In genomic region chr5:103691624-103692530, GRCm38 (mm10) we compare ENCODE assay signal across 1 mouse cellular context.
A peak's percentile ranks its signal among the peaks of the same experiment; 100 is the strongest.
TF ChIP-seq lines count a peak whose summit lies in the region.

Aff1 (plus strand) TSS chr5:103692374.

TF ChIP-seq in CH12.LX, 34 proteins besides CTCF, POLR2A, EP300 and RAD21 (continued from another document):
- TF ChIP-seq SMC3 (IDR thresholded peaks at IDR 0.05; ENCODE audit: low read depth, low read length) (peak; percentile 2; the same call in 1 of the 2 replicates), IRF4 (IDR thresholded peaks at IDR 0.05; ENCODE audit: low read depth, low read length) (peak; percentile 27; the same call in 1 of the 2 replicates), ZNF384 (IDR thresholded peaks at IDR 0.05; ENCODE audit: low read depth, low read length) (peak; percentile 99), MYC (IDR thresholded peaks at IDR 0.05; ENCODE audit: low read depth, low read length) (peak; percentile 44), SIN3A (IDR thresholded peaks at IDR 0.05; ENCODE audit: low read length) (peak; percentile 82), GABPA (IDR thresholded peaks at IDR 0.05; ENCODE audit: insufficient replicate concordance, low read depth, low read length) (no peak), MXI1 (IDR thresholded peaks at IDR 0.05; ENCODE audit: low read depth, low read length) (peak; percentile 70), PAX5 (IDR thresholded peaks at IDR 0.05; ENCODE audit: low read length) (no peak), MAX (IDR thresholded peaks at IDR 0.05; ENCODE audit: low read length) (no peak), NELFE (IDR thresholded peaks at IDR 0.05; ENCODE audit: low read depth, low read length) (peak; percentile 66), MAZ (IDR thresholded peaks at IDR 0.05; ENCODE audit: low read depth, low read length) (peak; percentile 84), NRF1 (IDR thresholded peaks at IDR 0.05; ENCODE audit: low read depth, low read length) (no peak), UBTF (IDR thresholded peaks at IDR 0.05; ENCODE audit: low read depth, low read length) (0 out of 2 replicates have a peak, but pooled peaks have one; percentile 29), POLR2AphosphoS2 (IDR thresholded peaks at IDR 0.05; ENCODE audit: low read depth, low read length) (peak; percentile 32; the same call in 1 of the 2 replicates), TBP (conservative IDR thresholded peaks at IDR 0.05; ENCODE audit: low read depth, low read length) (no peak), JUND (conservative IDR thresholded peaks at IDR 0.05; ENCODE audit: low read depth, low read length) (no peak; the same call in 1 of the 2 replicates), JUN (IDR thresholded peaks at IDR 0.05; ENCODE audit: insufficient read depth, low read depth, low read length) (no peak), USF1 (IDR thresholded peaks at IDR 0.05; ENCODE audit: low read depth, low read length) (no peak), ZKSCAN1 (IDR thresholded peaks at IDR 0.05; ENCODE audit: borderline replicate concordance, low read depth, low read length) (no peak), HCFC1 (IDR thresholded peaks at IDR 0.05; ENCODE audit: low read depth, low read length) (peak; percentile 55), E2F4 (IDR thresholded peaks at IDR 0.05; ENCODE audit: insufficient replicate concordance, low read depth, low read length) (no peak), USF2 (conservative IDR thresholded peaks at IDR 0.05; ENCODE audit: low read depth, low read length) (no peak), BHLHE40 (IDR thresholded peaks at IDR 0.05; ENCODE audit: low read depth, low read length) (peak; percentile 45), CHD2 (IDR thresholded peaks at IDR 0.05; ENCODE audit: low read length) (peak; percentile 65)
TF ChIP-seq in CH12.LX: peak in this region for 19.
